Mouse (Mus musculus) kidney, postnatal 0 days (tissue): ENCODE data around the gene Dcaf10. TPM values are rescaled to one million over a fixed set of nuclear protein-coding genes. Genes with fewer than 3 reads are reported as not detected.
A peak's percentile ranks its signal among the peaks of the same experiment; 100 is the strongest.

ENCODE experiments used
- ATAC-seq: fragments of 200-750 bp; cut with Nextera tagmentation; replicated peaks from 2 replicates; pipeline ENCODE4 v1.8.0; 2017; ENCODE audit warnings: low read depth, moderate number of reproducible peaks, moderate TSS enrichment, moderate library complexity; ENCODE audit not compliant: low FRiP score
- DNase-seq: peaks from one replicate; pipeline ENCODE4 v3.0.0-alpha.2; 2016; ENCODE audit warnings: low spot score
- H3K27ac ChIP-seq: fragments of 300-500 bp; sonication (generic); 2 replicates; pipeline ENCODE4 v1.5.1; 2014; ENCODE audit warnings: mild to moderate bottlenecking
- H3K27me3 ChIP-seq: fragments of 300-500 bp; sonication (generic); 2 replicates; pipeline ENCODE4 v1.6.1; 2014; ENCODE audit warnings: low read length, mixed read lengths; ENCODE audit not compliant: insufficient read depth
- H3K36me3 ChIP-seq: fragments of 300-500 bp; sonication (generic); 2 replicates; pipeline ENCODE4 v1.6.1; 2014; ENCODE audit warnings: low read length, mixed read lengths; ENCODE audit not compliant: insufficient read depth
- H3K4me1 ChIP-seq: fragments of 300-500 bp; sonication (generic); replicated peaks from 2 replicates; pipeline ENCODE4 v1.6.1; 2014; ENCODE audit warnings: antibody characterized with exemption, low read length, mixed read lengths; ENCODE audit not compliant: insufficient read depth
- H3K4me2 ChIP-seq: fragments of 300-500 bp; sonication (generic); 2 replicates; pipeline ENCODE4 v1.6.1; 2014; ENCODE audit warnings: mild to moderate bottlenecking, low read length, moderate library complexity, mixed read lengths
- H3K4me3 ChIP-seq: fragments of 300-500 bp; sonication (generic); replicated peaks from 2 replicates; pipeline ENCODE4 v1.5.1; 2014; ENCODE audit warnings: low read depth, low read length
- H3K9ac ChIP-seq: fragments of 300-500 bp; sonication (generic); 2 replicates; pipeline ENCODE4 v1.6.1; 2014; ENCODE audit warnings: low read depth, low read length
- H3K9me3 ChIP-seq: fragments of 300-500 bp; sonication (generic); replicated peaks from 2 replicates; pipeline ENCODE4 v1.6.1; 2016; ENCODE audit warnings: low read length, inconsistent platforms, mixed read lengths
- CTCF ChIP-seq: IDR thresholded peaks from 2 replicates; pipeline ENCODE4 v1.5.1; 2016; ENCODE audit warnings: antibody characterized with exemption, low read depth, mild to moderate bottlenecking, moderate library complexity
- WGBS: fragments of 180-500 bp; shearing (Covaris S2); extraction: QIAGEN DNeasy Blood & Tissue Kit; methylation state at CpG from one replicate; pipeline ENCODE4 v1.1.7; 2014; 5-methylcytosine and 5-hydroxymethylcytosine counted together
- polyA plus RNA-seq: library from polyadenylated mRNA; unstranded; fragments of >200 nt; fragmentation: Nextera tagmentation; extraction: Ambion mirVana; gene quantifications from 2 replicates; pipeline ENCODE4 v1.2.1, GENCODE M21; 2015

Dcaf10 gene
- polyA plus RNA-seq, 1 experiment from 2014 or later: 12.4 TPM

DNA sequence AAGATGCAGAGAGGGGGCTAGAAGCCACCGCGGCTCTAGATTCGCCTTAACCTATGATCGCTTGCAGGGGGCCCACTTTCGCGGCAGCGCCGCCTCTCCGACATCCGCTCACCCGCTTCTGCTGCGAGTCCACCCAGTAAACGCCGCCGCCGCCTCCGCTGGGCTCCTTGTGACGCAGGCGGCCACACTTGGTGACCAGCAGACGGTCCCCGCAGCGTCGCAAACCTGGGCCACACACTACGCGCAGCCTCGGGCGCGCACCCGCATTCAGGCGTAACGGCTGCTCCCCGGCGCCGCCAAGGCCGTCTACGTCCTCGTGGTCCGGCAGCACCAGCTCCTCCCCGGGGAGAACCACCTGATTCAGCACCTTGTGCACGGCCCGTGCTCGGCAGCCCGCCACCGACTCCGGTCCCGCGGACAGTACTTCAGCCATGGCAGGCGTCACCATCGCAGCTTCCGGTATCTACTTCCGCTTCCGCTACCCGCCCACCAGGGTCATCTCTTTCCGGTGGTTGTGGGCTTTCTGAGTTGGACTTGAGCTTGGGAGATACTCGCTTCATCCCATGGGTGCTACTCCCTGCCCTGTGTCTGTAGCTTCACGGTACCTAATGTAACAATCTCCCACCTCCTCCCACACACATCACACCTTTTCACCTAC, 21.6 kb upstream of the Dcaf10 start:
- H3K27me3 ChIP-seq: no peaks in the 10 kb centered on the region
- peak overlapping the region; percentile 77 for H3K4me2 ChIP-seq
- peak overlapping the region; percentile 92 for H3K27ac ChIP-seq
- H3K4me3 ChIP-seq: peak overlapping the region; percentile 88
- WGBS: under 1% methylated on average over 56 of the region's 56 CpGs
- no peak for TF ChIP-seq CTCF
- peak; percentile 91 for ATAC-seq
- H3K9ac ChIP-seq: peak overlapping the region; percentile 88
- H3K36me3 ChIP-seq: peaks cover 21% of the 10 kb centered on the region
- peak; percentile 90 for DNase-seq
- H3K9me3 ChIP-seq: no peaks in the 10 kb centered on the region
- H3K4me1 ChIP-seq: 0 out of 2 replicates have a peak, but pooled peaks cover 5% of the 10 kb centered on the region

GRCm38 (mm10) chr4:45331139-45331538, 10.8 kb upstream of the Dcaf10 start:
- H3K9me3 ChIP-seq: no peaks in the 10 kb centered on the region
- no peak overlapping the region for H3K9ac ChIP-seq
- H3K4me1 ChIP-seq: no peaks in the 10 kb centered on the region
- no peaks in the 10 kb centered on the region for H3K27me3 ChIP-seq
- H3K4me3 ChIP-seq: no peak overlapping the region
- H3K36me3 ChIP-seq: no peaks in the 10 kb centered on the region
- DNase-seq (no peak), ATAC-seq (no peak)
- 78% methylated on average over 7 of the region's 7 CpGs for WGBS
- no peak for TF ChIP-seq CTCF
- H3K27ac ChIP-seq: no peak overlapping the region
- H3K4me2 ChIP-seq: no peak overlapping the region

DNA sequence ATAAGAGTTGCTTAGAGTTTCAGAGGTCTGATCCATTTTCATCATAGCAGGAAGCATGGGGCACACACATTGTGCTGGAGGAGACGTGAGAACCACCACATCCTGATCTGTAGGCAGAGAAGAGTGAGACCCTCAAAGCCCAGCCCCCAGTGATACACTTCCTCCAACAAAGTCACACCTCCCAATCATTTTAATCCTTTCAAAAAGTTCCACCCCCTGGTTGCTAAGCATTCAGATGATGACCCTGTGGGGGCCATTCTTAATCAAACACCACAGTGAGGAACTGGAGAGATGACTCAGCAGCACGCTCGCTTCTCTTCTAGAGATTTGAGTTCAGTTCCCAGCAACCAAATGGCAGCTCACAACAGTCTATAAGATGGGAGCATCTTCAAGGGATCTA, 9.4 kb upstream of the Dcaf10 start:
- no peak for TF ChIP-seq CTCF
- no peak overlapping the region for H3K4me2 ChIP-seq
- no peaks in the 10 kb centered on the region for H3K27me3 ChIP-seq
- ATAC-seq (no peak), DNase-seq (no peak)
- H3K4me3 ChIP-seq: no peak overlapping the region
- H3K36me3 ChIP-seq: no peaks in the 10 kb centered on the region
- no peak overlapping the region for H3K9ac ChIP-seq
- 65% methylated on average over 3 of the region's 3 CpGs for WGBS
- no peaks in the 10 kb centered on the region for H3K9me3 ChIP-seq
- H3K27ac ChIP-seq: no peak overlapping the region
- H3K4me1 ChIP-seq: no peaks in the 10 kb centered on the region

- H3K4me3 ChIP-seq: peak overlapping the region; percentile 93; the same call in 1 of the 2 replicates
- WGBS: 62% methylated on average over 9 of the region's 9 CpGs
- no peaks in the 10 kb centered on the region for H3K9me3 ChIP-seq
- H3K4me1 ChIP-seq: peaks cover 10% of the 10 kb centered on the region; the same call in 1 of the 2 replicates
- H3K9ac ChIP-seq: peak overlapping the region; percentile 94
- no peaks in the 10 kb centered on the region for H3K36me3 ChIP-seq
- H3K27me3 ChIP-seq: no peaks in the 10 kb centered on the region
- no peak for TF ChIP-seq CTCF
- no peak for ATAC-seq
- no peak for DNase-seq
- peak overlapping the region; percentile 92 for H3K4me2 ChIP-seq
- peak overlapping the region; percentile 99 for H3K27ac ChIP-seq
These were observed 675 bp upstream of the Dcaf10 start for GRCm38 (mm10) chr4:45341226-45341625.

DNA sequence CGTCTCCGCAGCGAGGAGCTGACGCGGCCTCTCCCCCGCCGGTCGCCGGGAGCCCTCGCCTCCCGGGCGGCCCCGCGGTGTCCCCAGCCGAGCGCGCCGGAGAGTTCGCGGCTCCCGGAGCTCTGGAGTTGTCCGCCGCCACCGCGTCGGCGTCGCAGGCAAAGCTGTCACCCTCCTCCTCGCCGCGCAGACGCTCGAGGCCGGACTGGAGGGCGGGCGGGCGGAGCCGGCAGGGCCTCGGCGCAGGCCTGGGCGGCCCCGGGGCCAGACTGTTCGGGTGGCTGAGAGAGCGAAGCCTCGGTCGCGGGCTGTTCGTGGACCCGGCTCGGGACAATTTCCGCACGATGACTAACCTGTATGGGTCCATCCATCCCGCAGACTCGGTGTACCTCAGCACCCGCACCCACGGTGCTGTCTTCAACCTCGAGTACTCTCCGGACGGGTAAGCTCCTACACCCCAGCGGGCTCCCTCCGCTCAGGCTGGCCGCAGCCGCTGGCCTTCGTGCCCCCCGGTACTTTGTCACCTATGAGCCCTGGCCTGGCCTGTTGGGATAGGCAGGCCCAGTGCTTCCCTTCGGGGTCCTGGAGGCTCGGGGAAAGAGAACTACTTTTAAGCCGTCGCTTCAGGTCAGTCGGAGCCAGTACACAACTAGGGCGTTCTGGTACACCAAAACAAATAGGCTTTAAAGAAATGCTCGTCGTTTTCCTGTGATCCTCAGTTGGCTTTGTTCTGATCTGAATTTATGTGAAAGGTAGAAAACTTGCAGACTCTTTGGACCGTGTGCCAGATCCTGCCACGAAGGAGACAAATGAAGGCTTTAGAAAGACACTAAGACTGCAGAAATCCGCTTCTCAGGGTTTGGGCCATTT, 620 bp downstream of the Dcaf10 start, which contains the start of gene Exosc3:
Gene Exosc3 (minus strand): TSS at position 447 of the 870 bp plus-strand sequence.
- H3K4me1 ChIP-seq: peaks cover 10% of the 10 kb centered on the region; the same call in 1 of the 2 replicates
- ATAC-seq (peak; percentile 81), DNase-seq (peak; percentile 56)
- H3K27me3 ChIP-seq: no peaks in the 10 kb centered on the region
- H3K36me3 ChIP-seq: no peaks in the 10 kb centered on the region
- H3K4me2 ChIP-seq: peak within 1 kb of the TSS; percentile 92
- H3K9ac ChIP-seq: peak within 1 kb of the TSS; percentile 94
- peak within 1 kb of the TSS; percentile 93 for H3K4me3 ChIP-seq
- TF ChIP-seq CTCF: no peak
- under 1% methylated on average over 74 of the region's 76 CpGs for WGBS
- no peaks in the 10 kb centered on the region for H3K9me3 ChIP-seq
- H3K27ac ChIP-seq: peak within 1 kb of the TSS; percentile 99

DNA sequence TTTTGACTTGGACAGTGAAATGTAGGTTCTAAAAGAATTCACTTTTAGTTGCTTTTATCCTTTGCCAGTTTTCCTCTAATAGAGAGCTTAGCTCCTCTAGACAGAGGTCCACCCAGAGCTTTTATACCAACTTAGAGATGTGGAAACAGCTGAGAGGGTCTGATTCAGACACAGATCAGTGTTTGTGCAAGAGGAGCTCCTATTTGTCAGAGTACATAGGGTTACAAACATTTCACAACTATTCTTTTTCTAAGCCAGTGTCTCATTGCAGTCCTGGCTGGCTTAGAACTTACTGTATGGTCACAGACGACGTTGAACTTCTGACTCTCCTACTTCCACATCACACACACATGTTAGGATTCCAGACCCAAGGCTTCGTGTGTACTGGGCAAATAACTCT, 14.8 kb downstream of the Dcaf10 start:
- Histone ChIP-seq H3K9ac (no peak overlapping the region), H3K27ac (no peak overlapping the region), H3K9me3 (no peaks in the 10 kb centered on the region), H3K27me3 (no peaks in the 10 kb centered on the region), H3K4me3 (no peak overlapping the region), H3K36me3 (peaks cover 9% of the 10 kb centered on the region), H3K4me2 (no peak overlapping the region), H3K4me1 (no peaks in the 10 kb centered on the region)
- ATAC-seq (no peak), DNase-seq (no peak)
- TF ChIP-seq CTCF: no peak
- 88% methylated on average over 3 of the region's 3 CpGs for WGBS
